ENCODE assay signal across 9 mouse cellular contexts in the genomic region with DNA sequence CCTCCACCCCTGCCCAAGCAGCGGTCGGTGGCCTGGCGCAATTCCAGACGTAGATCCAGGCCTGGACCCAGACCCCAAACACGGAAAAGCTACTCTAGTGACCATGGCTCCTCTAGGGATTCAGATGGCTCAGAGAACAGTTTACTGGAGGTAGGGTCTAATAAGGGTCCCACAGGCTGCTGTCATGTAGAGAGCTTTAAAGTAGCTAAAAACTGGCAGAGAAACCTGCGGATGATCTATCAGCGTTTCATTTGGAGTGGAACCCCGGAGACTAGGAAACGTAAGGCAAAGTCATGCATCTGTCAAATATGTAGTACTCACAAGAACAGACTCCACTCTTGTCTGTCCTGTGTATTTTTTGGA. TPM values are rescaled to one million over a fixed set of nuclear protein-coding genes. Genes with fewer than 3 reads are reported as not detected.
DNase-seq lines count a peak whose midpoint lies in the region; ATAC-seq and TF ChIP-seq lines count a peak whose summit lies in the region.
"Had no signal": no experiment of that assay in that cellular context is flagged by ENCODE, and none has a peak within 500 bp of the region (broad histone marks: within the 10 kb centered on the region; RNA-seq: fewer than 3 reads in every experiment).

No protein-coding gene starts in this region.

- no peaks in the 10 kb centered on the region for H3K4me1 ChIP-seq in heart, embryonic 13.5 days
- no peaks in the 10 kb centered on the region for H3K4me1 ChIP-seq in E14TG2a.4 (replicated peaks; ENCODE audit: low read depth, low read length)
- no peaks in the 10 kb centered on the region for H3K4me1 ChIP-seq in forebrain, embryonic 14.5 days (ENCODE audit: control insufficient read depth, insufficient read depth, low read length)
- no peaks in the 10 kb centered on the region; the same call in 1 of the 2 replicates for H3K4me1 ChIP-seq in liver, embryonic 13.5 days (replicated peaks)

- H3K4me3 ChIP-seq in heart, embryonic 13.5 days = peak overlapping the region; percentile 67
- peak overlapping the region; percentile 83 for H3K4me3 ChIP-seq in E14TG2a.4 (replicated peaks; ENCODE audit: low read length)
- peak overlapping the region; percentile 51 for H3K4me3 ChIP-seq in forebrain, embryonic 14.5 days (ENCODE audit: low read depth, low read length)
- peak overlapping the region; percentile 63 for H3K4me3 ChIP-seq in liver, embryonic 13.5 days (replicated peaks)

- DNase-seq in heart, adult 8-10 months (ENCODE audit: low spot score) = no peak
- no peak for DNase-seq in forebrain, embryonic 14.5 days (ENCODE audit: low spot score)
- no peak for DNase-seq in liver, embryonic 13.5 days
- no peak for DNase-seq in adrenal gland, adult (ENCODE audit: inconsistent age in 2 of 2, low spot score in 1 of 2)
- DNase-seq in embryo, embryonic 10.5 days (ENCODE audit: low spot score) = no peak

- H3K36me3 ChIP-seq in heart, embryonic 13.5 days = no peaks in the 10 kb centered on the region
- H3K36me3 ChIP-seq in E14TG2a.4 (ENCODE audit: insufficient read depth, low read length) = no peaks in the 10 kb centered on the region
- H3K36me3 ChIP-seq in forebrain, embryonic 14.5 days (ENCODE audit: control insufficient read depth, insufficient read depth, low read length) = no peaks in the 10 kb centered on the region
- no peaks in the 10 kb centered on the region for H3K36me3 ChIP-seq in liver, embryonic 13.5 days

- no peaks in the 10 kb centered on the region for H3K9me3 ChIP-seq in heart, embryonic 13.5 days
- H3K9me3 ChIP-seq in E14TG2a.4 (ENCODE audit: low read length) = no peaks in the 10 kb centered on the region
- H3K9me3 ChIP-seq in forebrain, embryonic 14.5 days (replicated peaks; ENCODE audit: control insufficient read depth, low read length) = no peaks in the 10 kb centered on the region
- no peaks in the 10 kb centered on the region for H3K9me3 ChIP-seq in liver, embryonic 13.5 days (replicated peaks)

- H3K27me3 ChIP-seq in heart, embryonic 13.5 days (replicated peaks) = peaks cover 15% of the 10 kb centered on the region
- H3K27me3 ChIP-seq in E14TG2a.4 (ENCODE audit: insufficient read depth, low read length) = no peaks in the 10 kb centered on the region
- no peaks in the 10 kb centered on the region for H3K27me3 ChIP-seq in forebrain, embryonic 14.5 days (replicated peaks; ENCODE audit: control insufficient read depth, insufficient read depth, low read length)
- peaks cover 6% of the 10 kb centered on the region; the same call in 1 of the 2 replicates for H3K27me3 ChIP-seq in liver, embryonic 13.5 days

- TF ChIP-seq CTCF in E14TG2a.4 (conservative IDR thresholded peaks at IDR 0.05; ENCODE audit: low read length) = no peak

- no peak for ATAC-seq in heart, embryonic 13.5 days (ENCODE audit: extremely low read depth, insufficient number of reproducible peaks, low FRiP score, low TSS enrichment)
- ATAC-seq in forebrain, embryonic 14.5 days = no peak
- ATAC-seq in liver, embryonic 13.5 days (ENCODE audit: low read depth) = no peak
- ATAC-seq in monocyte, adult 5-6 weeks (replicated peaks; ENCODE audit: insufficient number of reproducible peaks, low FRiP score, low TSS enrichment, poor library complexity, severe bottlenecking) = no peak

- H3K4me2 ChIP-seq in heart, embryonic 13.5 days = peak overlapping the region; percentile 71
- H3K4me2 ChIP-seq in forebrain, embryonic 14.5 days (ENCODE audit: low read length) = peak overlapping the region; percentile 52
- H3K4me2 ChIP-seq in liver, embryonic 13.5 days = peak overlapping the region; percentile 76

- no peak overlapping the region for H3K27ac ChIP-seq in heart, embryonic 13.5 days (replicated peaks)
- H3K27ac ChIP-seq in forebrain, embryonic 14.5 days (ENCODE audit: low read depth, low read length) = peak overlapping the region; percentile 65; the same call in 1 of the 2 replicates
- H3K27ac ChIP-seq in liver, embryonic 13.5 days = no peak overlapping the region

- peak overlapping the region; percentile 79 for H3K9ac ChIP-seq in heart, embryonic 13.5 days
- peak overlapping the region; percentile 52 for H3K9ac ChIP-seq in forebrain, embryonic 14.5 days (ENCODE audit: low read length)
- no peak overlapping the region for H3K9ac ChIP-seq in liver, embryonic 13.5 days

- WGBS in heart, embryonic 13.5 days = 16% methylated on average over 9 of the region's 9 CpGs
- WGBS in forebrain, embryonic 14.5 days = 39% methylated on average over 9 of the region's 9 CpGs
- 32% methylated on average over 9 of the region's 9 CpGs for WGBS in liver, embryonic 13.5 days (ENCODE audit: insufficient replicate concordance)

RNA-seq across cellular contexts. Expression of a gene that starts 1.4 kb away (rescaled TPM):
- 0.66 and 0.88 TPM in 2 replicates for polyA plus RNA-seq in heart, embryonic 13.5 days (2015; fragmentation: Nextera tagmentation; extraction: Ambion mirVana)
- total RNA-seq in heart, adult 8-10 months (2022) = not detected
- 2.3 and 3.5 TPM in 2 replicates for polyA plus RNA-seq in forebrain, embryonic 14.5 days (2014; fragmentation: Nextera tagmentation; extraction: Ambion mirVana)
- polyA plus RNA-seq in liver, embryonic 13.5 days (2015; fragmentation: Nextera tagmentation; extraction: Ambion mirVana) = 0.45 and 0.58 TPM in 2 replicates
- total RNA-seq in monocyte, adult 5-6 weeks (2017) = 0.29 to 1.1 TPM in 2 of 3 replicates, not detected in the other
- polyA plus RNA-seq: CD4-positive, CD25-positive, alpha-beta regulatory T cell, adult 4 months had no signal

RNA-seq across cellular contexts. Expression of a gene that starts 29.7 kb away (rescaled TPM):
- polyA plus RNA-seq in heart, embryonic 13.5 days (2015; fragmentation: Nextera tagmentation; extraction: Ambion mirVana) = 33.2 and 34.1 TPM in 2 replicates
- total RNA-seq in heart, adult 8-10 months (2022) = 10 to 100 TPM in 1 of 4 experiments, 1 to 10 TPM in 3; 6.9 to 11.8 (median 9.3) TPM
- 112 and 113 TPM in 2 replicates for polyA plus RNA-seq in forebrain, embryonic 14.5 days (2014; fragmentation: Nextera tagmentation; extraction: Ambion mirVana)
- 6.8 and 7.1 TPM in 2 replicates for polyA plus RNA-seq in liver, embryonic 13.5 days (2015; fragmentation: Nextera tagmentation; extraction: Ambion mirVana)
- 2.0 TPM in 1 of 3 replicates, not detected in the others for total RNA-seq in monocyte, adult 5-6 weeks (2017)
